Mouse (Mus musculus): ENCODE data around the gene Mapk1ip1. TPM values are rescaled to one million over a fixed set of nuclear protein-coding genes. Genes with fewer than 3 reads are reported as not detected.
A peak's percentile ranks its signal among the peaks of the same experiment; 100 is the strongest.

Gene Mapk1ip1
- total RNA-seq, 1 experiment from 2014 or later: 8.7 TPM

DNA sequence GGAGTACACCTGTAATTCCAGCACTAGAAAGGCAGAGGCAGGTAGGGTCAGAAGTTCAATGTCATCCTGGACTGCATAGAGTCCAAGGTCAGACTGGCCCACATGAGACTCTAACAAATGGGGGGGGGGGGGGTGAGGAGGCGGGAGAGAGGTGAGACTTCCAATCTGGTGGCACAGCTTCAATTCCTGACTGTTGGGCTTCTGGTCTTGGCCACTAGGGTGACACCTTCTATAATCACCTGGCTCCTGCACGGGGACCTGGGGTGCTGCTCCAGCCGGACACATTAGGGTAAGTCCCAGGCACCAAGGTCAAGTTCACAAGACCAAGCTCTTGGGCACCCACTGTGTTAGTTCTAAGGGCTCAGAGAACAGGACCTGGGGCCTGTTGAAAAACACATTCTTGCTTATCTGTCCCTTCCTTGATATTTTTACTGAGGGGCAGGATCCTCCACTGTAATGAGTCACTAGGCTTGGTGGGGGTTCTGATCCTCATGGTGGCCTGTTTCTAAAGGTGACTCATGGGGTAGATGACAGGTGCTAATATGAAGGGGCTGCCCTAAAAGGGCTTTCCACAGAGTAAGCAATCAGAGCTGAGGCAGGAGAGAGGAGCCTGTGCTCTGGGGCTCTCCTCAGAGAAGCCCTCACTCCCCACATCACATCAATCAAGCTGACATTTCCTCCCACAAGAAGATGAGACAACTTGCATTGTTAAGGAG is 4.5 kb downstream of the Mapk1ip1 start:
- ATAC-seq (replicated peaks; ENCODE audit: low read depth, poor library complexity, severe bottlenecking): no peak

GRCm38 (mm10) chr7:138840594-138841021 is 5.5 kb downstream of the Mapk1ip1 start:
- ATAC-seq (replicated peaks; ENCODE audit: low read depth, poor library complexity, severe bottlenecking): peak; percentile 74

GRCm38 (mm10) chr7:138835028-138835427 is 11.0 kb downstream of the Mapk1ip1 start:
- no peak for ATAC-seq (replicated peaks; ENCODE audit: low read depth, poor library complexity, severe bottlenecking)

- peak; percentile 90 for ATAC-seq (replicated peaks; ENCODE audit: low read depth, poor library complexity, severe bottlenecking)
Observed at GRCm38 (mm10) chr7:138827812-138828211, 18.3 kb downstream of the Mapk1ip1 start.

DNA sequence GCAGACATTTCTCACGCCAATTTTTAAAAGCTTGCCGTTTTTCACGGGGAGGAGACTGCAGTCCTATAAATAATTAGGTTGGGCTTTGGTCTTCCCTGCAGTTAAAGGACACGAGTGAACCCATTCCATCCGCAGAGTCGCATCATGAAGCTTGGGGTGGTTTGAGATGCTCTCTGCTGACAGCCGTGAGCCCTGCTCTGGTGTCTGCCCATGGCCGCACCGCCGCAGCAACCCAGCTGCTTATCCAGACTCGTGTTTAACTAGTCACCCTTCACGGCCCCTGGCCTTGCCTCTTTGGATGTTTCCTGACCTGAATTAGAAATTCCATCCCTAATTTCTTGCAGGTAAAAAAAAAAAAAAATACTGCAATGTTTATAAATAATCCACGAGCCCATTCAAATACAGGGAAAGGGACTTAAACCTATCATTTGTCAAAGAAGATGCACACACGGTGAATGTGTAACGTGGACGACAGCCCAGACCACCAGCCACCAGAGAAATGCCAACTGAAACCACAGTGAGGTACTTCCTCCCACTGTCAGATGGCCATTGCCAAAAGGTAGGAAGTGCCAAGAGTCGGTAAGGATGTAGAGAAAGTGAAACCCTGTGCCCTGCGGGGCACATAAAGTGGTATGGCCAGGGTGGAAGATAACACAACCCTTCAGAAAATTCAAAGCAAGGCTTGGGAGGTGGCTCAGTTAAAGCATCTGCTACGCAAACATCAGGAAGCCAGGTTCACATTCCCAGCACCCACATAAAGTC is 20.9 kb downstream of the Mapk1ip1 start:
- ATAC-seq (replicated peaks; ENCODE audit: low read depth, poor library complexity, severe bottlenecking): peak; percentile 70

DNA sequence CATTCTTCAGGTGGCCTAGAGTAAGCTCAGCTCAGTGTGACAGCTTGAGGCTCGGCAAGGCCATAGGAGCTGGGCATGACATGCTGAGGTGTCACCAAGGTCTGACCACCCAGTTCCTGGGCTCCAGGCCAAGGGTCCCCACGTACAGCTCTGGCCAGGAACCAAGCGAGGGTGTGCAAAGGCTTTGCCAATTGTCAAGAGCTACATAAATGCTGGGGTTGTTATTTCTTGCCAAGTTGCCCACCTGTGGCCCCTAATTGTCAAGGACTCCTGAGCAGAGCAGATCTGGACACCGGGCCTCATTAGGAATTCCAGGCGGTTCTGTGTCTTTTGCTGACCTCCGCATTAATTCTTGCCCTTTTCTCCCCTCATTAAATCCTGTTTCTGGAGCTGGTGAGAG is 21.6 kb downstream of the Mapk1ip1 start:
- ATAC-seq (replicated peaks; ENCODE audit: low read depth, poor library complexity, severe bottlenecking): no peak

DNA sequence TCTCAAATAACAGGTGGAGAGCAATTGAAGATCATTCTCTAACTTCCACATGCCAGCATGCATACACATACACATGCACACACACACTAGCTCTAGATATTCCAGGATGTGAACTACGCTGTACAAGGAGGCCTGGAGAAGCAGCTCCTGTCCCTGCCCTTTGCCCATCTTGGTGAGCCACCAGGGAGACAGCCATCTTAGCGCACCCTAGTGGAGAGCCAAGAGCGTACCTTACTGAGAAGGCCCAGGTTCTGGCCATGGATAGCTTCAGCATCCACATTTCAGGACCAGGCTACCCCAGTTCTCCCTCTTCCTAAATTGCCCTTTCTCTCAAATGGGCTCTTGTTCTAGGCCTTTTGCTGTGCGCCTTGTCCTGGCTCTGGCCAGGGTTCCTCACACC is 27.8 kb downstream of the Mapk1ip1 start:
- ATAC-seq (replicated peaks; ENCODE audit: low read depth, poor library complexity, severe bottlenecking): peak; percentile 71; the same call in 1 of the 2 replicates

- ATAC-seq (replicated peaks; ENCODE audit: low read depth, poor library complexity, severe bottlenecking): no peak
Observed at GRCm38 (mm10) chr7:138813213-138813875, 32.7 kb downstream of the Mapk1ip1 start.

- no peak for ATAC-seq (replicated peaks; ENCODE audit: low read depth, poor library complexity, severe bottlenecking)
Observed at GRCm38 (mm10) chr7:138807146-138807545, 38.9 kb downstream of the Mapk1ip1 start.

DNA sequence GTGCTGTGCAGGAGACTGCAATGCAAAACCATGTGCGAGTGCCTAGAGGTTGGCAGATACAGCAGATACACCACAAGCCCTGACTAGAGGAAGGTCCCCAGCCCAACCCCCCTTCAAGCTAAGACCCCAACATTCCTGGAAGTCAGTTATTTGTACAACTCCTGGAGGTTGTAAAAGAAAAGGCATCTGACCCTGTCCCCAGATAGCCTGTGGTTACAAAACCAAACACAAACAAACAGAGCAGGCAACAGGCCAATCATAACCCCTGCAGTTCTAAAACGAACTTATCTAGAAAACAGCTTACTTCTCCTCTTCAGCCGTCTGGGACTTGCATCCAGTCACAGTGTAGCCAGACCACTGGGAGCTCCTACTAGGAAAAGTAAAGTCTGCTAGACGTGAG is 42.7 kb downstream of the Mapk1ip1 start:
- ATAC-seq (replicated peaks; ENCODE audit: low read depth, poor library complexity, severe bottlenecking): no peak

DNA sequence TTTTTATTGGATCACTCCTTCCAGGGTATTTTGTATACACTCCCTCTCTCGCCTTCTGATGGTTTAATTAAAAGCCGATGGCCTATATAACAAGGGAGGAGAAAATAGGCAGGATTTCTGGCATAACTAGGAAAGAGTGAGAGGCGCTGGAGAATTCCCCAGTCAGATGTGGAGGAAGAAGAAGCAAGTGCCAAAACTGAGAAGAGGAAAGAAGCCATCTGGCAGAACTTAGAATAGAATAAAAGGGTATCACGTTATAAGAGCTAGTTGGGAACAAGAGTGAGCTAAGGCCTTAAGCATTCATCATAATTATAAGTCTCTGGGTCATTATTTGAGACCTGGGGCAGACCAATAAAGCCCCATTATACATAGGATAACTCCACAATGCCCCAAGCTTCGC is 58.0 kb downstream of the Mapk1ip1 start:
- no peak for ATAC-seq (replicated peaks; ENCODE audit: low read depth, poor library complexity, severe bottlenecking)

Other genes starting within 250 kb of the Mapk1ip1 start
- gene Ppp2r2d, start 194 bp downstream of the Mapk1ip1 start, total RNA-seq (2017): 33.4 and 55.1 TPM in 2 replicates
- 20.7 and 23.9 TPM in 2 replicates for gene Bnip3, start 63.2 kb upstream of the Mapk1ip1 start, total RNA-seq (2017)
- not detected in 2 replicates for gene Jakmip3, start 94.5 kb upstream of the Mapk1ip1 start, total RNA-seq (2017)
- not detected in 2 replicates for gene Dpysl4, start 239.7 kb upstream of the Mapk1ip1 start, total RNA-seq (2017)

Data from common myeloid progenitor, adult 5-6 weeks (primary cell).